Mouse (Mus musculus): Measurements from ENCODE around the gene Tmem119.

DNA sequence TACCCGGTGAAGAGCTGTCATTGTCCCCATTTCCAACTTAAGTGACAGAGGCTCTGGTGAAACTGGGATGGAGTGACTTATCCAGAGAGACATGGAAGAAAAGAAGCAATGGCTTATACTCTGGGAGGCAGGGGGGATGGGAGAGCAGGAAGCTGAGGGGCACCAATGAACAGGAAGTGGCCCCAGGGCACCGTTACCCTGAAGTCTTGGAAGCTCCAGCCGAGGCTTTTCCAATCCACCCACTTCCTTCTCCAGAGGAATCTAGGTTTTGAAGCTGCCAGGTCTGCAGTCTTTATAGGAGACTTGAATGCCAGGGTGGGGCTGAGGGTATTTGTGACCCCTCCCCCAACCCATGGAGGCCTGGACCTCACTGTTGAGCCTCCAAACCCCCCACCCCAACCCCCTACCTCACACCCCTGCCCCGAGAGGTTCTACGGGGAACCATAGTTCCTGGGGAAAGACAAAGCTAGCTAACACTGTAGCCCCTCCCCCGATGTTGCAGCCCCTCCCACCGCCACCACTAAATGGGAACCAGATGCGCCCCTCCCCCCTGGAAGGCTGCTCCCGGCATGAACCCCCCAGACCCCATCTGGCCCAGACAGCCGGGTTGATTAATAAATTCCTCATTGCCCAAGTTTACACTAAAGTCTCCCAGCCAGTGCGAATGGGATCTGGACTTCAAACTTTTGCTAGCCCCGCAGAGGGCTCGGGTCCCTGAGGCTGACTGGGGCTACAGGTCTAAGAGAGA, 3.7 kb downstream of the Tmem119 start:
- no peak for TF ChIP-seq CTCF (IDR thresholded peaks at IDR 0.05; ENCODE audit: low read depth)
- TF ChIP-seq EP300 (IDR thresholded peaks at IDR 0.05; ENCODE audit: low read depth): no peak
